Mouse (Mus musculus): ENCODE results near the gene Klc4. TPM values are rescaled to one million over a fixed set of nuclear protein-coding genes. Genes with fewer than 3 reads are reported as not detected.

Gene Klc4
- total and polyA plus RNA-seq, 3 experiments, result 5.4 to 9.5 TPM; not detected in 1

DNA sequence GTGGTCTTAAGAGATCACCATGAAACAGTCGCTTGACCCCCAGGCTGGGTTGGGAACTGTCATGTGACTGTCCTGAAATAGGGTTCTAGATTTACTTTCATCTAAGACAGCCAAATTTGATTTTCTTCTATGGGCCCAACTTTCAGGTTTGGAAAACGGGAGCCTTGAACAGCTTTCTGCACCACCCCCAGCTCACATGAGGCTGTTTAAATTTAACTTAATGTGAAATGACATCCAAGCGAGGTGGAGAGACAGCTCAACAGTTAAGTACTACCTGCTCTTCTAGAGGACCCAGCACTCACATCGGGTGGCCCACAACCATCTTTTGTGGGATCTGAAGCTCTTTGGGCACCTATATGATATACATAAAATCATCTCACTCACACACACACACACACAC, 46.9 kb downstream of the Klc4 start:
- H3K27ac ChIP-seq (ENCODE audit: control insufficient read depth, low read depth, low read length), result no peak overlapping the region
- no peak for DNase-seq (ENCODE audit: low read depth, low spot score)
- H3K27me3 ChIP-seq (ENCODE audit: control insufficient read depth in 1 of 2, insufficient read depth in 2 of 2, low read length in 2 of 2), result no peaks in the 10 kb centered on the region
- H3K79me2 ChIP-seq (ENCODE audit: control insufficient read depth, insufficient read depth, low read length, poor library complexity), result no peaks in the 10 kb centered on the region
- H3K36me3 ChIP-seq (ENCODE audit: control insufficient read depth in 1 of 2, insufficient read depth in 2 of 2, low read length in 2 of 2), result no peaks in the 10 kb centered on the region
- H3K9ac ChIP-seq (ENCODE audit: control insufficient read depth, low read depth, low read length, poor library complexity, severe bottlenecking), result no peak overlapping the region
- TF ChIP-seq ZC3H11A (IDR thresholded peaks at IDR 0.05; ENCODE audit: low read depth, low read length), result no peak
- no peak for TF ChIP-seq EP300 (IDR thresholded peaks at IDR 0.05; ENCODE audit: low read depth in 1 of 2, low read length in 2 of 2)
- no peak for TF ChIP-seq TBP (IDR thresholded peaks at IDR 0.05; ENCODE audit: low read depth, low read length)
- TF ChIP-seq MAX (IDR thresholded peaks at IDR 0.05; ENCODE audit: low read length), result no peak
- no peak for TF ChIP-seq CTCF (IDR thresholded peaks at IDR 0.05 in 2 of 3, conservative IDR thresholded peaks at IDR 0.05 in 1 of 3; ENCODE audit: control insufficient read depth in 1 of 3, insufficient read depth in 1 of 3, low read depth in 2 of 3, low read length in 3 of 3, poor library complexity in 1 of 3, severe bottlenecking in 1 of 3)
- no peak for TF ChIP-seq MAFK (IDR thresholded peaks at IDR 0.05; ENCODE audit: borderline replicate concordance, low read depth, low read length)
- no peak for TF ChIP-seq MAZ (IDR thresholded peaks at IDR 0.05; ENCODE audit: low read depth, low read length)
- H3K4me1 ChIP-seq (ENCODE audit: control insufficient read depth in 1 of 2, insufficient read depth in 2 of 2, low read length in 2 of 2), result no peaks in the 10 kb centered on the region; a peak in 1 of 4 replicates
- no peak overlapping the region for H3K4me3 ChIP-seq (ENCODE audit: control insufficient read depth in 1 of 2, insufficient read depth in 1 of 2, low read depth in 2 of 2, low read length in 2 of 2)
- H3K9me3 ChIP-seq (replicated peaks; ENCODE audit: insufficient read depth, low read length), result no peaks in the 10 kb centered on the region

DNA sequence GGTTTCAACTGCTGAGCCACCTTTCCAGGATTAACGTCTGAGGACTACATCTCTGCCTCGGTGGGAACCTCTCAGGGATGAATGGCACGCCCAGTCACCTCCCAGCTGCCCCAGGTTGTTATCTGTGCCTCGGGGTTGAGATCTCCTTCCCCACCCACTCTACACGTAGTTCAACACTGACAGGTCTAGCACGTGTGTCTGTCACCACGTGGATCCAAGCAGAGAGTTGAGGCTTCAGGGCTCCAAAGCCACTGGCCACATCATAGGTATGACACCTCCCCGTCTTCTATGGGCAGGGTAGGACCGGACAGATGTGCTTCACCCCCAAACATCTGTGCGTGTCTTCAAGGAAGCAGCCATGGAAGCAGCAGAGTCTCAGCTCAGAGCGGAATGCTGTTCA, 47.9 kb downstream of the Klc4 start:
- H3K9me3 ChIP-seq (replicated peaks; ENCODE audit: insufficient read depth, low read length), result no peaks in the 10 kb centered on the region
- no peak overlapping the region for H3K27ac ChIP-seq (ENCODE audit: control insufficient read depth, low read depth, low read length)
- no peaks in the 10 kb centered on the region for H3K36me3 ChIP-seq (ENCODE audit: control insufficient read depth in 1 of 2, insufficient read depth in 2 of 2, low read length in 2 of 2)
- no peaks in the 10 kb centered on the region; a peak in 1 of 4 replicates for H3K4me1 ChIP-seq (ENCODE audit: control insufficient read depth in 1 of 2, insufficient read depth in 2 of 2, low read length in 2 of 2)
- no peaks in the 10 kb centered on the region for H3K27me3 ChIP-seq (ENCODE audit: control insufficient read depth in 1 of 2, insufficient read depth in 2 of 2, low read length in 2 of 2)
- DNase-seq (ENCODE audit: low read depth, low spot score), result peak; percentile 28
- no peaks in the 10 kb centered on the region for H3K79me2 ChIP-seq (ENCODE audit: control insufficient read depth, insufficient read depth, low read length, poor library complexity)
- H3K9ac ChIP-seq (ENCODE audit: control insufficient read depth, low read depth, low read length, poor library complexity, severe bottlenecking), result no peak overlapping the region
- no peak overlapping the region for H3K4me3 ChIP-seq (ENCODE audit: control insufficient read depth in 1 of 2, insufficient read depth in 1 of 2, low read depth in 2 of 2, low read length in 2 of 2)
- TF ChIP-seq MYB (IDR thresholded peaks at IDR 0.05; ENCODE audit: low read depth, low read length) (no peak), HCFC1 (IDR thresholded peaks at IDR 0.05; ENCODE audit: low read depth, low read length) (no peak), NELFE (IDR thresholded peaks at IDR 0.05; ENCODE audit: low read depth, low read length) (no peak), ETS1 (IDR thresholded peaks at IDR 0.05; ENCODE audit: low read depth, low read length) (no peak), MYC (IDR thresholded peaks at IDR 0.05; ENCODE audit: low read depth, low read length) (peak; percentile 68; the same call in 1 of the 2 replicates), KAT2A (conservative IDR thresholded peaks at IDR 0.05; ENCODE audit: low read depth, low read length) (no peak), JUND (IDR thresholded peaks at IDR 0.05; ENCODE audit: low read depth, low read length) (no peak), ZNF384 (IDR thresholded peaks at IDR 0.05; ENCODE audit: low read depth, low read length) (no peak), RCOR1 (IDR thresholded peaks at IDR 0.05; ENCODE audit: low read depth, low read length) (no peak), MXI1 (IDR thresholded peaks at IDR 0.05; ENCODE audit: low read depth, low read length) (peak; percentile 76), TCF12 (IDR thresholded peaks at IDR 0.05; ENCODE audit: low read depth, low read length) (no peak), GATA1 (IDR thresholded peaks at IDR 0.05; ENCODE audit: low read depth, low read length) (no peak), MAZ (IDR thresholded peaks at IDR 0.05; ENCODE audit: low read depth, low read length) (no peak), MAX (IDR thresholded peaks at IDR 0.05; ENCODE audit: low read length) (peak; percentile 69), SIN3A (IDR thresholded peaks at IDR 0.05; ENCODE audit: low read length) (peak; percentile 36; the same call in 1 of the 2 replicates), MEF2A (IDR thresholded peaks at IDR 0.05; ENCODE audit: extremely low read depth, insufficient replicate concordance, low read depth, low read length, poor library complexity, severe bottlenecking) (no peak), RAD21 (IDR thresholded peaks at IDR 0.05; ENCODE audit: low read depth, low read length) (no peak), ZKSCAN1 (IDR thresholded peaks at IDR 0.05; ENCODE audit: low read depth, low read length) (no peak), ZMIZ1 (IDR thresholded peaks at IDR 0.05; ENCODE audit: low read depth, low read length) (no peak), SMC3 (IDR thresholded peaks at IDR 0.05; ENCODE audit: low read depth, low read length) (no peak), USF1 (IDR thresholded peaks at IDR 0.05; ENCODE audit: low read depth, low read length) (no peak), USF2 (IDR thresholded peaks at IDR 0.05; ENCODE audit: borderline replicate concordance in 1 of 2, insufficient read depth in 1 of 2, low read depth in 1 of 2, low read length in 2 of 2) (no peak), TAL1 (IDR thresholded peaks at IDR 0.05; ENCODE audit: low read length) (no peak), CHD2 (IDR thresholded peaks at IDR 0.05; ENCODE audit: low read length) (no peak)
